Mouse (Mus musculus) C2C12 (cell line): ENCODE results near the gene Bptf.
"Not testable (repeated sequence)": the region's sequence is repeated elsewhere in the genome, so short reads cannot be mapped to it uniquely, and the experiment has no call there.

ENCODE experiments used
- CTCF ChIP-seq: IDR thresholded peaks from one replicate; pipeline ENCODE4 v1.5.1; 2011; ENCODE audit not compliant: control insufficient read depth, insufficient read depth, insufficient read length
- MYOG ChIP-seq: IDR thresholded peaks from one replicate; pipeline ENCODE4 v1.6.1; 2011; ENCODE audit not compliant: control insufficient read depth, insufficient read length; ENCODE audit errors: extremely low read depth

DNA sequence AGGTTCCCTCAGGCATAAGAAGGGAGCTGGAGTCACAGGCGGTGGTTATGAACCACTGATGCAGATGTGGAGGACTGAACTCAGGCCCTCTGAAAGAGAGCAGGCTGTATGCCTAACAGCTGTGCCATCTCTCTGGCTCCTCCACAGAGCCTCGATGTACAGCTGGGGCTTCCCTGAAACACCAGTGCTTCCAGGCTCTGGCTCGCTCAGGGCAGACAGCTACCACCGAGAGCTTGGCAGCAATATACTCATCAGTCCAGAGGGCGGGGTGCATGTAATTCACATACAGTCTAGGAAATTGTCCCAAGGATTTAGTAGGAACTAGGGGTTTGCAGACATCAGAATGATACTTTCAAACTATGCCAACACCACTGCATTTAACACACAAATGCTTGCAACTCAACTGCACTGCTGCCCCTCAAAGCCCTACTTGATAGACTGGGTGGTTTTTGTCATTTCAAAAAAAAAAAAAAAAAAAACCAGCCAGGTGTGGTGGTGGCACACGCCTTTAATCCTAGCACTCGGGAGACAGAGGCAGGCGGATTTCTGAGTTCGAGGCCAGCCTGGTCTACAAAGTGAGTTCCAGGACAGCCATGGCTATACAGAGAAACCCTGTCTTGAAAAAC, 145.8 kb downstream of the Bptf start:
- TF ChIP-seq CTCF, MYOG: not testable (repeated sequence)
